Mouse (Mus musculus): ENCODE data around the gene Npw. TPM values are rescaled to one million over a fixed set of nuclear protein-coding genes. Genes with fewer than 3 reads are reported as not detected.
A peak's percentile ranks its signal among the peaks of the same experiment; 100 is the strongest.

Npw gene
- polyA plus RNA-seq, 1 experiment from 2014 or later: 0.31 TPM

- Histone ChIP-seq H3K27ac (replicated peaks; ENCODE audit: low read depth, low read length) (peak within 1 kb of the TSS; percentile 75), H3K4me1 (ENCODE audit: control insufficient read depth, insufficient read depth, low read length) (peaks cover 9% of the 10 kb centered on the region; the same call in 1 of the 2 replicates), H3K36me3 (ENCODE audit: control insufficient read depth, insufficient read depth, low read length) (peaks cover 16% of the 10 kb centered on the region), H3K4me3 (ENCODE audit: low read depth, low read length) (peak within 1 kb of the TSS; percentile 88), H3K9ac (ENCODE audit: low read length) (peak within 1 kb of the TSS; percentile 79), H3K27me3 (ENCODE audit: control insufficient read depth, insufficient read depth, low read length) (no peaks in the 10 kb centered on the region), H3K9me3 (ENCODE audit: control insufficient read depth, low read length) (no peaks in the 10 kb centered on the region), H3K4me2 (ENCODE audit: low read depth, severe bottlenecking) (peak within 1 kb of the TSS; percentile 87)
- under 1% methylated on average over 42 of the region's 76 CpGs for WGBS
- ATAC-seq (ENCODE audit: insufficient number of reproducible peaks, low FRiP score, low TSS enrichment, low read depth) (peak; percentile 84), DNase-seq (ENCODE audit: low spot score) (peak; percentile 87)
Measured at GRCm38 (mm10) chr17:24696011-24696697, 37.9 kb upstream of the Npw start, which contains the start of the genes Gfer and Noxo1. TSS of gene Gfer (minus strand) at chr17:24696156. TSS of gene Noxo1 (plus strand) at chr17:24696234.

- H3K27ac ChIP-seq (replicated peaks; ENCODE audit: low read depth, low read length): peak overlapping the region; percentile 75
- 5% methylated on average over 51 of the region's 51 CpGs for WGBS
- peaks cover 3% of the 10 kb centered on the region for H3K27me3 ChIP-seq (ENCODE audit: control insufficient read depth, insufficient read depth, low read length)
- H3K9ac ChIP-seq (ENCODE audit: low read length): peak overlapping the region; percentile 79
- H3K9me3 ChIP-seq (ENCODE audit: control insufficient read depth, low read length): no peaks in the 10 kb centered on the region
- H3K4me3 ChIP-seq (ENCODE audit: low read depth, low read length): peak overlapping the region; percentile 88
- H3K4me2 ChIP-seq (ENCODE audit: low read depth, severe bottlenecking): peak overlapping the region; percentile 87
- ATAC-seq (ENCODE audit: insufficient number of reproducible peaks, low FRiP score, low TSS enrichment, low read depth): peak; percentile 34; the same call in 1 of the 2 replicates
- H3K4me1 ChIP-seq (ENCODE audit: control insufficient read depth, insufficient read depth, low read length): peaks cover 9% of the 10 kb centered on the region; the same call in 1 of the 2 replicates
- peaks cover 10% of the 10 kb centered on the region for H3K36me3 ChIP-seq (ENCODE audit: control insufficient read depth, insufficient read depth, low read length)
- peak; percentile 55 for DNase-seq (ENCODE audit: low spot score)
Measured at GRCm38 (mm10) chr17:24695326-24696010, 37.2 kb upstream of the Npw start.

GRCm38 (mm10) chr17:24692385-24692784 lies 34.1 kb upstream of the Npw start:
- Histone ChIP-seq H3K4me2 (ENCODE audit: low read depth, severe bottlenecking) (no peak overlapping the region), H3K36me3 (ENCODE audit: control insufficient read depth, insufficient read depth, low read length) (peaks cover 7% of the 10 kb centered on the region), H3K27ac (replicated peaks; ENCODE audit: low read depth, low read length) (no peak overlapping the region), H3K27me3 (ENCODE audit: control insufficient read depth, insufficient read depth, low read length) (peaks cover 34% of the 10 kb centered on the region), H3K9ac (ENCODE audit: low read length) (no peak overlapping the region), H3K4me3 (ENCODE audit: low read depth, low read length) (no peak overlapping the region), H3K4me1 (ENCODE audit: control insufficient read depth, insufficient read depth, low read length) (peaks cover 14% of the 10 kb centered on the region; the same call in 1 of the 2 replicates), H3K9me3 (ENCODE audit: control insufficient read depth, low read length) (no peaks in the 10 kb centered on the region)
- WGBS: 94% methylated on average over 5 of the region's 5 CpGs
- no peak for ATAC-seq (ENCODE audit: insufficient number of reproducible peaks, low FRiP score, low TSS enrichment, low read depth)
- DNase-seq (ENCODE audit: low spot score): no peak

DNA sequence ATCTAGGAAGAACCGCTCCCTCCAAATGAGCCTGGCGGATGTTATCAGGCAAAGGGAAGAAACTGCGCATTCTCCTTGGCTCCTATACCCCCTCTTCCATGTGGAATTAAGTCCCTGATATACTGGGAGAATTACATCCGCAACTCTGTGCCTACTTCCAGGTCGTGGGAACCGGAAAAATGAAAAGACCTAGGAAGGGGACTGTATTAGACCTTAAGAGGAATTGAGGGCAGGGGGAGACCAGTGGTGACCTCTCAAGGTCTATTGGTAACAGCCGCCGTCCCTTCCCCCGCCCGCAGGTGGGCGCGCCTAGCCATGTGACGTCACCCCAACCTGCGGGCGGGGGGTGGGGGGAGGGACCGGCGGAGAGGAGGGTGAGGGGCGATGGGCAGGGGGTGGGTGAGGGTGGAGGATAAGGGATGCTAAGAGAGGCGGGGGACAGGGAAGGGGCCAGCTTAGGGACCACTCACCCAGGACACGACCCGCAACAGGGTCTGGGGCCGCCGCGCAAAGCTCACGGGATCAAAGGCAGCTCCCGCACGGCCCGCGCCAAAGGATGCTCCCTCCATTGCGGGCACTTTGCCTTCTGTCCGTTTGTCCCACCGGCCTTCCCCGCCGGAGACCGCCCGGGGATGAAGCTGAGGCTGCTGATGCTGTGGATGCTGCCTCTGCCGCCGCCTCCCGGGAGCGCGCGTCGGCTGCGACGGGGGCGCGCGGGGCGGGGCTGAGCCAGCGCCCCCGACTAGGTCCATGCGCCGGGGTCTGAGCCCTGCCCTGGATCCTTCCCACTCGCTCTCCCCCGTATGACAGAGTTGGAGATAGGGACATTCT lies 31.2 kb upstream of the Npw start, which contains the start of gene Syngr3:
Syngr3 (minus strand) TSS at position 705 of the 831 bp plus-strand sequence.
- Histone ChIP-seq H3K36me3 (ENCODE audit: control insufficient read depth, insufficient read depth, low read length) (peaks cover 7% of the 10 kb centered on the region), H3K9me3 (ENCODE audit: control insufficient read depth, low read length) (no peaks in the 10 kb centered on the region), H3K9ac (ENCODE audit: low read length) (peak within 1 kb of the TSS; percentile 60), H3K27ac (replicated peaks; ENCODE audit: low read depth, low read length) (no peak within 1 kb of the TSS), H3K4me2 (ENCODE audit: low read depth, severe bottlenecking) (peak within 1 kb of the TSS; percentile 94), H3K27me3 (ENCODE audit: control insufficient read depth, insufficient read depth, low read length) (peaks cover 36% of the 10 kb centered on the region), H3K4me1 (ENCODE audit: control insufficient read depth, insufficient read depth, low read length) (0 out of 2 replicates have a peak, but pooled peaks cover 5% of the 10 kb centered on the region), H3K4me3 (ENCODE audit: low read depth, low read length) (peak within 1 kb of the TSS; percentile 68)
- ATAC-seq (ENCODE audit: insufficient number of reproducible peaks, low FRiP score, low TSS enrichment, low read depth): no peak
- under 1% methylated on average over 55 of the region's 55 CpGs for WGBS
- peak; percentile 53 for DNase-seq (ENCODE audit: low spot score)

GRCm38 (mm10) chr17:24687599-24687998 lies 29.3 kb upstream of the Npw start:
- Histone ChIP-seq H3K36me3 (ENCODE audit: control insufficient read depth, insufficient read depth, low read length) (peaks cover 6% of the 10 kb centered on the region), H3K4me1 (ENCODE audit: control insufficient read depth, insufficient read depth, low read length) (0 out of 2 replicates have a peak, but pooled peaks cover 5% of the 10 kb centered on the region), H3K9me3 (ENCODE audit: control insufficient read depth, low read length) (no peaks in the 10 kb centered on the region), H3K27ac (replicated peaks; ENCODE audit: low read depth, low read length) (no peak overlapping the region), H3K9ac (ENCODE audit: low read length) (no peak overlapping the region), H3K4me3 (ENCODE audit: low read depth, low read length) (peak overlapping the region; percentile 12), H3K4me2 (ENCODE audit: low read depth, severe bottlenecking) (peak overlapping the region; percentile 30), H3K27me3 (ENCODE audit: control insufficient read depth, insufficient read depth, low read length) (peaks cover 36% of the 10 kb centered on the region)
- WGBS: 19% methylated on average over 23 of the region's 23 CpGs
- ATAC-seq (ENCODE audit: insufficient number of reproducible peaks, low FRiP score, low TSS enrichment, low read depth) (no peak), DNase-seq (ENCODE audit: low spot score) (no peak)

DNA sequence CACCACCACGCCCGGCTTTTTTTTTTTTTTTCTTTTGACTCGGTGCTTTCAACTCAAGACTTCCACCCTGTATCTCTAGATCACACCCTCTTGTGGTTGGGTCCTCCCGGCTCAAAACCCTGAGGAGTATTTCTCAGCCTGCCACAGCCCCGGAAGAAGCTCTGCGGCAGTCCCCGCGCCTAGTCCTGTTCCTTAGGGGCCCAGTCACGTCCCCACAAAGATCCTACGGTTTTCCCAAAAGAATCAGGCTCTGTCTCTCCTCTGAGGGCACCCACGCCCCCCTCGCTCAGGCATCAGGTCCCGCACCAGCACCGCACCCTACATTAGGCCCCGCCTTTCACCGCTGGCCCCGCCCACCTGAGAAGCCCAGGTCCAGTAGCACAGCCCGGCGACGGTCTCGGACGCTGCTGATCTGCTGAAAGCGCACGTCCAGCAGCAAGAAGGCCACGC lies 28.9 kb upstream of the Npw start:
- H3K4me1 ChIP-seq (ENCODE audit: control insufficient read depth, insufficient read depth, low read length): 0 out of 2 replicates have a peak, but pooled peaks cover 5% of the 10 kb centered on the region
- H3K9me3 ChIP-seq (ENCODE audit: control insufficient read depth, low read length): no peaks in the 10 kb centered on the region
- DNase-seq (ENCODE audit: low spot score): peak; percentile 59
- under 1% methylated on average over 24 of the region's 25 CpGs for WGBS
- H3K4me2 ChIP-seq (ENCODE audit: low read depth, severe bottlenecking): peak overlapping the region; percentile 30
- peaks cover 2% of the 10 kb centered on the region; the same call in 1 of the 2 replicates for H3K36me3 ChIP-seq (ENCODE audit: control insufficient read depth, insufficient read depth, low read length)
- ATAC-seq (ENCODE audit: insufficient number of reproducible peaks, low FRiP score, low TSS enrichment, low read depth): no peak
- H3K27me3 ChIP-seq (ENCODE audit: control insufficient read depth, insufficient read depth, low read length): peaks cover 36% of the 10 kb centered on the region
- H3K9ac ChIP-seq (ENCODE audit: low read length): no peak overlapping the region
- peak overlapping the region; percentile 12 for H3K4me3 ChIP-seq (ENCODE audit: low read depth, low read length)
- H3K27ac ChIP-seq (replicated peaks; ENCODE audit: low read depth, low read length): no peak overlapping the region

- H3K36me3 ChIP-seq (ENCODE audit: control insufficient read depth, insufficient read depth, low read length): peaks cover 3% of the 10 kb centered on the region; the same call in 1 of the 2 replicates
- ATAC-seq (ENCODE audit: insufficient number of reproducible peaks, low FRiP score, low TSS enrichment, low read depth) (no peak), DNase-seq (ENCODE audit: low spot score) (peak; percentile 66)
- H3K9me3 ChIP-seq (ENCODE audit: control insufficient read depth, low read length): no peaks in the 10 kb centered on the region
- H3K4me2 ChIP-seq (ENCODE audit: low read depth, severe bottlenecking): peak overlapping the region; percentile 18
- no peak overlapping the region for H3K4me3 ChIP-seq (ENCODE audit: low read depth, low read length)
- no peak overlapping the region for H3K27ac ChIP-seq (replicated peaks; ENCODE audit: low read depth, low read length)
- WGBS: 25% methylated on average over 16 of the region's 16 CpGs
- H3K4me1 ChIP-seq (ENCODE audit: control insufficient read depth, insufficient read depth, low read length): 0 out of 2 replicates have a peak, but pooled peaks cover 5% of the 10 kb centered on the region
- peaks cover 36% of the 10 kb centered on the region for H3K27me3 ChIP-seq (ENCODE audit: control insufficient read depth, insufficient read depth, low read length)
- no peak overlapping the region for H3K9ac ChIP-seq (ENCODE audit: low read length)
Measured at GRCm38 (mm10) chr17:24686514-24686913, 28.3 kb upstream of the Npw start.

All from limb, embryonic 11.5 days (tissue).